ENCODE assay signal across 18 mouse cellular contexts in genomic region chr9:109899361-109899760, GRCm38 (mm10). TPM values are rescaled to one million over a fixed set of nuclear protein-coding genes. Genes with fewer than 3 reads are reported as not detected.
A peak's percentile ranks its signal among the peaks of the same experiment; 100 is the strongest.
DNase-seq lines count a peak whose midpoint lies in the region; ATAC-seq and TF ChIP-seq lines count a peak whose summit lies in the region.
"Had no signal": no experiment of that assay in that cellular context is flagged by ENCODE, and none has a peak within 500 bp of the region (broad histone marks: within the 10 kb centered on the region; RNA-seq: fewer than 3 reads in every experiment).

No protein-coding gene starts in this region.

- no peak overlapping the region for H3K4me2 ChIP-seq in forebrain, embryonic 15.5 days (replicated peaks)
- H3K4me2 ChIP-seq in stomach, postnatal 0 days (replicated peaks; ENCODE audit: low read depth): no peak overlapping the region
- H3K4me2 ChIP-seq: limb, embryonic 12.5 days had no signal

- no peaks in the 10 kb centered on the region for H3K27me3 ChIP-seq in forebrain, embryonic 10.5 days (ENCODE audit: poor library complexity, severe bottlenecking)
- no peaks in the 10 kb centered on the region for H3K27me3 ChIP-seq in forebrain, embryonic 15.5 days
- no peaks in the 10 kb centered on the region for H3K27me3 ChIP-seq in kidney, adult 2 months (replicated peaks; ENCODE audit: control insufficient read depth, insufficient read depth, low read length)
- no peaks in the 10 kb centered on the region for H3K27me3 ChIP-seq in stomach, postnatal 0 days (ENCODE audit: control insufficient read depth, insufficient read depth, low read length)
- H3K27me3 ChIP-seq: CH12.LX; limb, embryonic 12.5 days had no signal

- no peak for TF ChIP-seq EP300 in stomach, postnatal 0 days (optimal IDR thresholded peaks at IDR 0.05)

- no peak overlapping the region for H3K4me3 ChIP-seq in forebrain, embryonic 10.5 days
- no peak overlapping the region for H3K4me3 ChIP-seq in forebrain, embryonic 15.5 days
- H3K4me3 ChIP-seq in kidney, adult 2 months (ENCODE audit: insufficient read depth, low read depth, low read length): no peak overlapping the region
- H3K4me3 ChIP-seq in stomach, postnatal 0 days (ENCODE audit: low read depth, low read length): no peak overlapping the region
- H3K4me3 ChIP-seq: limb, embryonic 12.5 days had no signal

- peaks cover 5% of the 10 kb centered on the region for H3K4me1 ChIP-seq in forebrain, embryonic 10.5 days
- H3K4me1 ChIP-seq in forebrain, embryonic 15.5 days: peaks cover 2% of the 10 kb centered on the region; the same call in 1 of the 2 replicates
- peaks cover 26% of the 10 kb centered on the region for H3K4me1 ChIP-seq in kidney, adult 2 months (ENCODE audit: control insufficient read depth, insufficient read depth, low read length)
- H3K4me1 ChIP-seq in stomach, postnatal 0 days (replicated peaks; ENCODE audit: control insufficient read depth, insufficient read depth): no peaks in the 10 kb centered on the region

- 83% methylated on average over 11 of the region's 15 CpGs for WGBS in forebrain, embryonic 10.5 days
- WGBS in forebrain, embryonic 15.5 days: 68% methylated on average over 9 of the region's 15 CpGs
- WGBS in kidney, adult 2 months: 61% methylated on average over 13 of the region's 15 CpGs
- 35% methylated on average over 14 of the region's 15 CpGs for WGBS in stomach, postnatal 0 days

- no peak overlapping the region for H3K9ac ChIP-seq in forebrain, embryonic 15.5 days (replicated peaks)
- H3K9ac ChIP-seq in stomach, postnatal 0 days (ENCODE audit: low read length): no peak overlapping the region
- H3K9ac ChIP-seq: limb, embryonic 12.5 days had no signal

- TF ChIP-seq POLR2A in kidney, adult 2 months (IDR thresholded peaks at IDR 0.05; ENCODE audit: low read depth, low read length): no peak

- no peaks in the 10 kb centered on the region for H3K9me3 ChIP-seq in forebrain, embryonic 10.5 days
- no peaks in the 10 kb centered on the region for H3K9me3 ChIP-seq in forebrain, embryonic 15.5 days
- no peaks in the 10 kb centered on the region for H3K9me3 ChIP-seq in stomach, postnatal 0 days (ENCODE audit: control insufficient read depth, low read length)
- H3K9me3 ChIP-seq: limb, embryonic 12.5 days had no signal

- no peak for DNase-seq in forebrain, embryonic 10.5 days (ENCODE audit: extremely low spot score, low spot score)
- DNase-seq in kidney, adult 2 months: no peak
- DNase-seq in kidney, postnatal 4 days: no peak
- DNase-seq in lung, postnatal 36 days: peak; percentile 15
- no peak for DNase-seq in lung, adult 18-20 months
- no peak for DNase-seq in stomach, postnatal 0 days (ENCODE audit: low spot score)
- DNase-seq in adrenal gland, adult 2 months: no peak
- DNase-seq: cerebellum, adult 11 months; layer of hippocampus, postnatal 36 days; midbrain, embryonic 14.5 days; right cerebral cortex, postnatal 25 days; thymus, postnatal 36 days had no signal

- TF ChIP-seq CTCF in kidney, adult 2 months (conservative IDR thresholded peaks at IDR 0.05; ENCODE audit: insufficient read depth, insufficient read length, low read depth, low read length): no peak
- TF ChIP-seq CTCF in stomach, postnatal 0 days (IDR thresholded peaks at IDR 0.05; ENCODE audit: low read depth): no peak

- ATAC-seq in forebrain, embryonic 15.5 days (replicated peaks): no peak
- ATAC-seq in stomach, postnatal 0 days (ENCODE audit: low FRiP score, low TSS enrichment): no peak
- ATAC-seq: forebrain, embryonic 14.5 days had no signal

- H3K36me3 ChIP-seq in forebrain, embryonic 10.5 days (replicated peaks): peaks cover 33% of the 10 kb centered on the region
- no peaks in the 10 kb centered on the region for H3K36me3 ChIP-seq in forebrain, embryonic 15.5 days
- no peaks in the 10 kb centered on the region for H3K36me3 ChIP-seq in kidney, adult 2 months (ENCODE audit: control insufficient read depth, insufficient read depth, low read length)
- no peaks in the 10 kb centered on the region for H3K36me3 ChIP-seq in stomach, postnatal 0 days (ENCODE audit: control insufficient read depth, insufficient read depth, low read length)

- H3K27ac ChIP-seq in forebrain, embryonic 10.5 days: 0 out of 2 replicates have a peak overlapping the region, but pooled peaks have one; percentile 53
- no peak overlapping the region for H3K27ac ChIP-seq in forebrain, embryonic 15.5 days (replicated peaks)
- peak overlapping the region; percentile 60 for H3K27ac ChIP-seq in kidney, adult 2 months (ENCODE audit: insufficient read depth, low read depth, low read length)
- H3K27ac ChIP-seq in stomach, postnatal 0 days (replicated peaks): peak overlapping the region; percentile 49; the same call in 1 of the 2 replicates
- H3K27ac ChIP-seq: limb, embryonic 12.5 days; macrophage had no signal

RNA-seq across cellular contexts. Expression of gene Cdc25a, which starts 24.0 kb away (rescaled TPM):
- 42.2 and 45.5 TPM in 2 replicates for polyA plus RNA-seq in forebrain, embryonic 10.5 days (2016; fragmentation: Nextera tagmentation; extraction: Ambion mirVana)
- 21.4 and 22.7 TPM in 2 replicates for polyA plus RNA-seq in forebrain, embryonic 15.5 days (2015; fragmentation: Nextera tagmentation; extraction: Ambion mirVana)
- polyA plus RNA-seq in kidney, adult 2 months (2012; rRNA removed): 3.2 and 4.3 TPM in 2 replicates
- 17.8 and 18.4 TPM in 2 replicates for polyA plus RNA-seq in stomach, postnatal 0 days (2015; fragmentation: Nextera tagmentation; extraction: Ambion mirVana)
- total RNA-seq in adrenal gland, adult 2 months (2021): 10 to 100 TPM; 11.4 to 13.3 TPM
- polyA plus RNA-seq in adrenal gland, adult 2 months (2012; rRNA removed): 4.3 TPM in 2 replicates

RNA-seq across cellular contexts. Expression of gene Map4, which starts 31.9 kb away (rescaled TPM):
- 49.6 and 52.2 TPM in 2 replicates for polyA plus RNA-seq in forebrain, embryonic 10.5 days (2016; fragmentation: Nextera tagmentation; extraction: Ambion mirVana)
- 117 and 119 TPM in 2 replicates for polyA plus RNA-seq in forebrain, embryonic 15.5 days (2015; fragmentation: Nextera tagmentation; extraction: Ambion mirVana)
- polyA plus RNA-seq in kidney, adult 2 months (2012; rRNA removed): 99.0 and 107 TPM in 2 replicates
- 25.4 and 28.1 TPM in 2 replicates for polyA plus RNA-seq in stomach, postnatal 0 days (2015; fragmentation: Nextera tagmentation; extraction: Ambion mirVana)
- total RNA-seq in adrenal gland, adult 2 months (2021): 10 to 100 TPM; 81.6 to 82.5 TPM
- 219 and 223 TPM in 2 replicates for polyA plus RNA-seq in adrenal gland, adult 2 months (2012; rRNA removed)

RNA-seq across cellular contexts. Expression of gene Camp, which starts 49.9 kb away (rescaled TPM):
- not detected in 2 replicates for polyA plus RNA-seq in forebrain, embryonic 10.5 days (2016; fragmentation: Nextera tagmentation; extraction: Ambion mirVana)
- polyA plus RNA-seq in forebrain, embryonic 15.5 days (2015; fragmentation: Nextera tagmentation; extraction: Ambion mirVana): 0.47 and 0.60 TPM in 2 replicates
- not detected in 2 replicates for polyA plus RNA-seq in kidney, adult 2 months (2012; rRNA removed)
- polyA plus RNA-seq in stomach, postnatal 0 days (2015; fragmentation: Nextera tagmentation; extraction: Ambion mirVana): 1.5 and 2.2 TPM in 2 replicates
- total RNA-seq in adrenal gland, adult 2 months (2021): under 1 TPM; 0.52 to 0.69 TPM
- polyA plus RNA-seq in adrenal gland, adult 2 months (2012; rRNA removed): 0.71 TPM in 1 of 2 replicates, not detected in the other
- total RNA-seq: CH12.LX; gastrocnemius, adult 8-10 months; layer of hippocampus, postnatal 36 days had no signal
- polyA plus RNA-seq: forebrain, embryonic 14.5 days; midbrain, embryonic 14.5 days had no signal
